Mouse (Mus musculus): ENCODE results near the gene Fbxl19. TPM values are rescaled to one million over a fixed set of nuclear protein-coding genes. Genes with fewer than 3 reads are reported as not detected.

The Fbxl19 gene
- polyA plus RNA-seq, 1 experiment from 2014 or later: 3.4 TPM

MicroRNAs encoded within 50 kb of the gene (microRNA counts, 519-probe panel; counts per million panel counts)
- not detected for microRNA mmu-miR-762

Small RNAs within 50 kb of the gene (microRNA-seq; reads per million reads assigned to microRNA genes)
- gene Mir762: not detected

Other genes starting within 250 kb of the Fbxl19 start
- 51.8 and 54.3 TPM in 2 replicates for gene Srcap, start 232.6 kb upstream of the Fbxl19 start, polyA plus RNA-seq (2016; fragmentation: Nextera tagmentation; extraction: Ambion mirVana)
- 8.5 and 9.1 TPM in 2 replicates for gene Gm42715, start 225.0 kb upstream of the Fbxl19 start, polyA plus RNA-seq (2016; fragmentation: Nextera tagmentation; extraction: Ambion mirVana)
- 1.4 and 3.1 TPM in 2 replicates for gene Tmem265, start 183.2 kb upstream of the Fbxl19 start, polyA plus RNA-seq (2016; fragmentation: Nextera tagmentation; extraction: Ambion mirVana)
- 34.1 and 35.9 TPM in 2 replicates for gene Phkg2, start 171.2 kb upstream of the Fbxl19 start, polyA plus RNA-seq (2016; fragmentation: Nextera tagmentation; extraction: Ambion mirVana)
- gene Ccdc189, start 155.9 kb upstream of the Fbxl19 start, polyA plus RNA-seq (2016; fragmentation: Nextera tagmentation; extraction: Ambion mirVana): 8.7 and 9.8 TPM in 2 replicates
- gene Rnf40, start 155.8 kb upstream of the Fbxl19 start, polyA plus RNA-seq (2016; fragmentation: Nextera tagmentation; extraction: Ambion mirVana): 38.8 and 40.0 TPM in 2 replicates
- 12.7 and 13.7 TPM in 2 replicates for gene Zfp629, start 128.7 kb upstream of the Fbxl19 start, polyA plus RNA-seq (2016; fragmentation: Nextera tagmentation; extraction: Ambion mirVana)
- 43.3 and 49.5 TPM in 2 replicates for gene Bcl7c, start 35.6 kb upstream of the Fbxl19 start, polyA plus RNA-seq (2016; fragmentation: Nextera tagmentation; extraction: Ambion mirVana)
- 4.3 and 5.1 TPM in 2 replicates for gene Ctf1, start 31.8 kb upstream of the Fbxl19 start, polyA plus RNA-seq (2016; fragmentation: Nextera tagmentation; extraction: Ambion mirVana)
- gene Ctf2, start 12.4 kb upstream of the Fbxl19 start, polyA plus RNA-seq (2016; fragmentation: Nextera tagmentation; extraction: Ambion mirVana): 0.10 TPM in 1 of 2 replicates, not detected in the other
- gene Orai3, start 25.3 kb downstream of the Fbxl19 start, polyA plus RNA-seq (2016; fragmentation: Nextera tagmentation; extraction: Ambion mirVana): 13.3 and 14.6 TPM in 2 replicates
- gene Setd1a, start 32.1 kb downstream of the Fbxl19 start, polyA plus RNA-seq (2016; fragmentation: Nextera tagmentation; extraction: Ambion mirVana): 12.1 and 14.6 TPM in 2 replicates
- gene Gm49388, start 41.1 kb downstream of the Fbxl19 start, polyA plus RNA-seq (2016; fragmentation: Nextera tagmentation; extraction: Ambion mirVana): not detected in 2 replicates
- 19.0 and 21.1 TPM in 2 replicates for gene Hsd3b7, start 56.1 kb downstream of the Fbxl19 start, polyA plus RNA-seq (2016; fragmentation: Nextera tagmentation; extraction: Ambion mirVana)
- gene Stx4a, start 79.8 kb downstream of the Fbxl19 start, polyA plus RNA-seq (2016; fragmentation: Nextera tagmentation; extraction: Ambion mirVana): 44.7 and 47.4 TPM in 2 replicates
- gene Stx1b, start 80.0 kb downstream of the Fbxl19 start, polyA plus RNA-seq (2016; fragmentation: Nextera tagmentation; extraction: Ambion mirVana): 1.5 and 2.2 TPM in 2 replicates
- gene Zfp646, start 131.7 kb downstream of the Fbxl19 start, polyA plus RNA-seq (2016; fragmentation: Nextera tagmentation; extraction: Ambion mirVana): 11.5 and 12.9 TPM in 2 replicates
- 11.4 and 13.0 TPM in 2 replicates for gene Zfp668, start 132.3 kb downstream of the Fbxl19 start, polyA plus RNA-seq (2016; fragmentation: Nextera tagmentation; extraction: Ambion mirVana)
- gene Prss53, start 146.4 kb downstream of the Fbxl19 start, polyA plus RNA-seq (2016; fragmentation: Nextera tagmentation; extraction: Ambion mirVana): 1.5 and 1.7 TPM in 2 replicates
- not detected in 2 replicates for gene Gm21974, start 150.9 kb downstream of the Fbxl19 start, polyA plus RNA-seq (2016; fragmentation: Nextera tagmentation; extraction: Ambion mirVana)
- gene Vkorc1, start 151.1 kb downstream of the Fbxl19 start, polyA plus RNA-seq (2016; fragmentation: Nextera tagmentation; extraction: Ambion mirVana): 86.6 and 106 TPM in 2 replicates
- 129 and 142 TPM in 2 replicates for gene Bckdk, start 159.5 kb downstream of the Fbxl19 start, polyA plus RNA-seq (2016; fragmentation: Nextera tagmentation; extraction: Ambion mirVana)
- gene Kat8, start 168.0 kb downstream of the Fbxl19 start, polyA plus RNA-seq (2016; fragmentation: Nextera tagmentation; extraction: Ambion mirVana): 27.5 and 29.0 TPM in 2 replicates
- 0.59 and 0.96 TPM in 2 replicates for gene Prss8, start 185.6 kb downstream of the Fbxl19 start, polyA plus RNA-seq (2016; fragmentation: Nextera tagmentation; extraction: Ambion mirVana)
- 8.3 and 10.0 TPM in 2 replicates for gene Prss36, start 202.2 kb downstream of the Fbxl19 start, polyA plus RNA-seq (2016; fragmentation: Nextera tagmentation; extraction: Ambion mirVana)
- gene Fus, start 222.9 kb downstream of the Fbxl19 start, polyA plus RNA-seq (2016; fragmentation: Nextera tagmentation; extraction: Ambion mirVana): 331 and 335 TPM in 2 replicates
- 28.3 and 31.1 TPM in 2 replicates for gene Pycard, start 249.3 kb downstream of the Fbxl19 start, polyA plus RNA-seq (2016; fragmentation: Nextera tagmentation; extraction: Ambion mirVana)